22 mouse cellular contexts compared by ENCODE assay signal in the genomic region with DNA sequence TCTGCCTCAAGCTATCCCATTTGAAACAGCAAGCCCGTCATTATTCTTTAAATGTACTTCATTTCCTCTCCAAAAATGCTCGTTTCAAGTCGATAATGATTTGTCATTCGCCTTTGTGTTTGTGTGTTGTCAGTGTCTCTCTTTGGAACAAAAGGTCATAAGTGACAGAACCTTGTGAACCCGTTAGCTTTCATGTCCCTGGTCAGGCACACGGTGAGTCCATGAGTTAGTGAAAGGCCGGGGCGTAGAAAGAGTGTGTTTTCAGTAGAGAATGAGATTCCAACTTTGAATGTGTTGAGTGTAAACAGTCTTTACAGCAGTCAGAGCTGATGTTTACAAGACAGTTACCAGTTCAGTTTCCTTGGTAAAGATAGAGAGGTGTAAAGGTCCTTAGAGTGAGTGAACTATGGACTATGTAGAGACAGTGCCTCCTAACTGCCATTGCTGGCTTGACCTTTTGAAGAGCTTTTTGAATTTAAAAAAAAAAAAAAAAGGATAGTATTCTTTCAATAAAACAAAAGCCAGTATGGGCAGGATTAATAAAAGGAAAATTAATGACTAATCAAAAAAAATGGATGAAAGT. TPM values are rescaled to one million over a fixed set of nuclear protein-coding genes. Genes with fewer than 3 reads are reported as not detected.
DNase-seq lines count a peak whose midpoint lies in the region; ATAC-seq and TF ChIP-seq lines count a peak whose summit lies in the region.
"Had no signal": no experiment of that assay in that cellular context is flagged by ENCODE, and none has a peak within 500 bp of the region (broad histone marks: within the 10 kb centered on the region; RNA-seq: fewer than 3 reads in every experiment).

No protein-coding gene starts in this region.

- no peak overlapping the region for H3K4me2 ChIP-seq in liver, embryonic 16.5 days (ENCODE audit: low read depth, low read length)
- no peak overlapping the region for H3K4me2 ChIP-seq in liver, embryonic 12.5 days
- no peak overlapping the region for H3K4me2 ChIP-seq in stomach, postnatal 0 days (replicated peaks; ENCODE audit: low read depth)
- H3K4me2 ChIP-seq: embryonic facial prominence, embryonic 12.5 days; forebrain, embryonic 13.5 days; forebrain, embryonic 15.5 days had no signal

- DNase-seq in liver, adult 2 months (ENCODE audit: extremely low read depth, low read depth, low spot score): peak; percentile 80
- no peak for DNase-seq in liver
- no peak for DNase-seq in stomach, postnatal 0 days (ENCODE audit: low spot score)
- no peak for DNase-seq in retina, postnatal 1 day
- DNase-seq: adrenal gland, adult 2 months; adrenal gland, postnatal 10 days; adrenal gland, postnatal 25 days; B cell, adult 2 months; cerebellum, adult 11 months; cerebellum, adult 18-20 months; cerebellum, adult 8-10 months; cerebellum, adult 9-11 months; cerebellum, postnatal 14 days; forebrain, postnatal 0 days had no signal

- H3K9ac ChIP-seq in liver, adult 2 months (ENCODE audit: low read depth, low read length): no peak overlapping the region
- no peak overlapping the region for H3K9ac ChIP-seq in liver, embryonic 16.5 days (ENCODE audit: low read depth, low read length)
- H3K9ac ChIP-seq in liver, embryonic 12.5 days: no peak overlapping the region
- no peak overlapping the region for H3K9ac ChIP-seq in stomach, postnatal 0 days (ENCODE audit: low read length)
- H3K9ac ChIP-seq: embryonic facial prominence, embryonic 12.5 days; forebrain, embryonic 13.5 days; forebrain, embryonic 15.5 days; forebrain, postnatal 0 days had no signal

- H3K9me3 ChIP-seq in liver, embryonic 16.5 days (replicated peaks; ENCODE audit: control insufficient read depth, low read length): no peaks in the 10 kb centered on the region
- no peaks in the 10 kb centered on the region for H3K9me3 ChIP-seq in liver, embryonic 12.5 days (replicated peaks)
- no peaks in the 10 kb centered on the region for H3K9me3 ChIP-seq in stomach, postnatal 0 days (ENCODE audit: control insufficient read depth, low read length)
- H3K9me3 ChIP-seq: embryonic facial prominence, embryonic 10.5 days; forebrain, embryonic 13.5 days; forebrain, embryonic 15.5 days had no signal

- H3K4me3 ChIP-seq in liver, adult 2 months (ENCODE audit: insufficient read depth, low read depth, low read length): no peak overlapping the region
- no peak overlapping the region for H3K4me3 ChIP-seq in liver, embryonic 16.5 days (ENCODE audit: low read depth, low read length)
- no peak overlapping the region for H3K4me3 ChIP-seq in liver, embryonic 12.5 days
- H3K4me3 ChIP-seq in stomach, postnatal 0 days (ENCODE audit: low read depth, low read length): no peak overlapping the region
- H3K4me3 ChIP-seq: embryonic facial prominence, embryonic 10.5 days; embryonic facial prominence, embryonic 12.5 days; forebrain, embryonic 13.5 days; forebrain, embryonic 15.5 days had no signal

- ATAC-seq in liver, embryonic 16.5 days (ENCODE audit: low read depth): peak; percentile 72
- ATAC-seq in liver, embryonic 12.5 days: no peak
- no peak for ATAC-seq in stomach, postnatal 0 days (ENCODE audit: low FRiP score, low TSS enrichment)
- ATAC-seq: CD4-positive, CD25-positive, alpha-beta regulatory T cell, adult 4 months; forebrain, embryonic 13.5 days; forebrain, embryonic 15.5 days; forebrain, postnatal 0 days had no signal

- H3K36me3 ChIP-seq in liver, adult 2 months (ENCODE audit: control insufficient read depth, insufficient read depth, low read length): no peaks in the 10 kb centered on the region
- no peaks in the 10 kb centered on the region for H3K36me3 ChIP-seq in liver, embryonic 16.5 days (ENCODE audit: control insufficient read depth, insufficient read depth)
- H3K36me3 ChIP-seq in liver, embryonic 12.5 days: no peaks in the 10 kb centered on the region
- H3K36me3 ChIP-seq in stomach, postnatal 0 days (ENCODE audit: control insufficient read depth, insufficient read depth, low read length): no peaks in the 10 kb centered on the region
- H3K36me3 ChIP-seq: embryonic facial prominence, embryonic 10.5 days; embryonic facial prominence, embryonic 12.5 days; forebrain, embryonic 15.5 days had no signal

- peaks cover 2% of the 10 kb centered on the region; the same call in 1 of the 2 replicates for H3K4me1 ChIP-seq in liver, adult 2 months (ENCODE audit: control insufficient read depth, insufficient read depth, low read length)
- no peaks in the 10 kb centered on the region; the same call in 1 of the 2 replicates for H3K4me1 ChIP-seq in liver, embryonic 16.5 days (ENCODE audit: control insufficient read depth, low read depth, low read length)
- no peaks in the 10 kb centered on the region for H3K4me1 ChIP-seq in liver, embryonic 12.5 days
- H3K4me1 ChIP-seq in stomach, postnatal 0 days (replicated peaks; ENCODE audit: control insufficient read depth, insufficient read depth): no peaks in the 10 kb centered on the region
- H3K4me1 ChIP-seq: embryonic facial prominence, embryonic 12.5 days had no signal

- TF ChIP-seq CTCF in liver, adult 2 months (IDR thresholded peaks at IDR 0.05; ENCODE audit: low read depth, low read length): no peak
- TF ChIP-seq CTCF in stomach, postnatal 0 days (IDR thresholded peaks at IDR 0.05; ENCODE audit: low read depth): 0 out of 2 replicates have a peak, but pooled peaks have one; percentile 5

- 14% methylated on average over 8 of the region's 8 CpGs for whole genome bisulfite sequencing in liver, adult 2 months
- WGBS in liver, embryonic 16.5 days (ENCODE audit: insufficient replicate concordance): 45% methylated on average over 8 of the region's 8 CpGs
- 59% methylated on average over 8 of the region's 8 CpGs for WGBS in liver, embryonic 12.5 days (ENCODE audit: insufficient replicate concordance)
- 50% methylated on average over 8 of the region's 8 CpGs for WGBS in stomach, postnatal 0 days

- TF ChIP-seq EP300 in stomach, postnatal 0 days (optimal IDR thresholded peaks at IDR 0.05): no peak

- H3K27ac ChIP-seq in liver, adult 2 months (replicated peaks; ENCODE audit: insufficient read depth, low read depth, low read length): no peak overlapping the region
- H3K27ac ChIP-seq in liver, embryonic 16.5 days (ENCODE audit: low read length): peak overlapping the region; percentile 24; the same call in 1 of the 2 replicates
- H3K27ac ChIP-seq in liver, embryonic 12.5 days: no peak overlapping the region
- H3K27ac ChIP-seq in stomach, postnatal 0 days (replicated peaks): no peak overlapping the region
- H3K27ac ChIP-seq: embryonic facial prominence, embryonic 10.5 days; embryonic facial prominence, embryonic 12.5 days; forebrain, embryonic 13.5 days; forebrain, embryonic 15.5 days had no signal

- no peaks in the 10 kb centered on the region for H3K79me2 ChIP-seq in liver, adult 2 months (ENCODE audit: control insufficient read depth, insufficient read depth, low read length)

- no peak for TF ChIP-seq POLR2A in liver, adult 2 months (IDR thresholded peaks at IDR 0.05; ENCODE audit: extremely low read depth, insufficient read depth, low read length)

- H3K27me3 ChIP-seq in liver, adult 2 months (ENCODE audit: control insufficient read depth, insufficient read depth, low read length): no peaks in the 10 kb centered on the region
- no peaks in the 10 kb centered on the region for H3K27me3 ChIP-seq in liver, embryonic 16.5 days (ENCODE audit: control insufficient read depth, insufficient read depth, low read depth, low read length)
- 0 out of 2 replicates have a peak, but pooled peaks cover 8% of the 10 kb centered on the region for H3K27me3 ChIP-seq in liver, embryonic 12.5 days (replicated peaks)
- no peaks in the 10 kb centered on the region for H3K27me3 ChIP-seq in stomach, postnatal 0 days (ENCODE audit: control insufficient read depth, insufficient read depth, low read length)
- H3K27me3 ChIP-seq: embryonic facial prominence, embryonic 12.5 days; forebrain, embryonic 13.5 days; forebrain, embryonic 15.5 days had no signal

RNA-seq across cellular contexts. Expression of a gene that starts 29.6 kb away (rescaled TPM):
- 386 and 431 TPM in 2 replicates for total RNA-seq in liver, adult 2 months (2014; rRNA removed)
- polyA plus RNA-seq in liver, adult 2 months (2012; rRNA removed): 134 and 159 TPM in 2 replicates
- polyA plus RNA-seq in liver, embryonic 16.5 days (2015; fragmentation: Nextera tagmentation; extraction: Ambion mirVana): 29.1 and 33.6 TPM in 2 replicates
- polyA plus RNA-seq in liver, embryonic 12.5 days (2016; fragmentation: Nextera tagmentation; extraction: Ambion mirVana): 19.8 and 24.9 TPM in 2 replicates
- polyA plus RNA-seq in stomach, postnatal 0 days (2015; fragmentation: Nextera tagmentation; extraction: Ambion mirVana): 15.4 and 15.6 TPM in 2 replicates
- total RNA-seq: MEL had no signal
